Mouse (Mus musculus) neural tube, embryonic 10.5 days (tissue): ENCODE data around the gene Tex46.

ENCODE experiments used
- DNase-seq: peaks from one replicate; pipeline ENCODE4 v3.0.0-alpha.2; 2017; ENCODE audit warnings: low spot score; ENCODE audit errors: extremely low spot score

Tex46 gene

GRCm38 (mm10) chr4:136631237-136631994, 21.2 kb downstream of the Tex46 start:
- no peak for DNase-seq

DNA sequence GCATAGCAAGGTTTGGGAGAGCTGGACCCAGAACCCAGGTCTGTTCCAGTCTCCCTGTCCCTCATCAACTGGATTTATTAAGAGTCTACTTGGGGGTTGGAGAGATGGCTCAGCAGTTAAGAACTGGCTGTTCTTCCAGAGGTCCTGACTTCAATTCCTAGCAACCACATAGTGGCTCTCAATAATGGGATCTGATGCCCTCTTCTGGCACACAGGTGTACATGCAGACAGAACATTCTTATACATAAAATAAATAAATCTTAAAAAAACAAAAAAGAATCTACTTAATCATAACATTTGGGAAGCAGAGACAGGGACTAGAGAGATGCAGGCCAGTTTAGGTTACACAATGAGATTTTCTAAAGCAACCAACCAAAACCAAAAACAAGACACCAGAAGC, 25.8 kb downstream of the Tex46 start:
- no peak for DNase-seq

GRCm38 (mm10) chr4:136636511-136636910, 26.3 kb downstream of the Tex46 start:
- DNase-seq, result no peak

- DNase-seq, result peak; percentile 32
Measured at GRCm38 (mm10) chr4:136636983-136637562, 26.8 kb downstream of the Tex46 start.

DNA sequence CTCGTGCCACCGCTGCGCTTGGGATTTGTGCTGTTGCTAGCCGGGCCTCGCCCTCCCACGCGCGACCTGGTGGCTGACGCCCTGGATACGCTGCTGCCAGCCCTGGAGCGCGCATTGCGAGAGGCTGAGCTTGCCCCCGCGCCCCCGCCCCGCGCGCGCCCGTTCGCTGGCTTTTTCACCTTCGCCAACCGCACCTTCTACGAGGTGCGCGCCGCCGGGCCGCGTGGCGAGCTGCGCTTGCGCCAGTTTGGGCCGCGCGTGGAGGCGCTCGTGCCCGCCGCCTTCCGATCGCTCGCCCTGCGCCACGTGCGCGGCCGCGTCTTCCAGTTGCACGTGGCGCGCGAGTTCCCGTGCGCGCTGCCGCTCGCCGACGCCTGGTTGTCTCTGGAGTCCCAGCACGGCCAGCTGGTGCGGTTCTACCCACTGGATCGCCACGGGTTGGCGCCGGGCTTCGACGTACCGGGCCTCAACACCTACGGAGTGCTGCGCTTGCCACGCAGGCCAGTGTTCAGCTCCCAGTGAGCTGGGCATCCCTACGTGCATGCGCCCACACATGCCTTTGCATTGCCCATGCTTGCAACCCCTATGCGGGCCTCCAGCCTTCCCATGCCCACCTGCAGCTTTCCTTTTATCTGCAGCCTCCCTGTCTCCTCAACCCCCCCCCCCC, 27.5 kb downstream of the Tex46 start:
- DNase-seq, result peak; percentile 44

- DNase-seq, result peak; percentile 35
Measured at GRCm38 (mm10) chr4:136638230-136638750, 28.1 kb downstream of the Tex46 start.

GRCm38 (mm10) chr4:136638890-136639289, 28.7 kb downstream of the Tex46 start:
- peak; percentile 47 for DNase-seq

- peak; percentile 89 for DNase-seq
Measured at GRCm38 (mm10) chr4:136648922-136649479, 38.8 kb downstream of the Tex46 start.

DNA sequence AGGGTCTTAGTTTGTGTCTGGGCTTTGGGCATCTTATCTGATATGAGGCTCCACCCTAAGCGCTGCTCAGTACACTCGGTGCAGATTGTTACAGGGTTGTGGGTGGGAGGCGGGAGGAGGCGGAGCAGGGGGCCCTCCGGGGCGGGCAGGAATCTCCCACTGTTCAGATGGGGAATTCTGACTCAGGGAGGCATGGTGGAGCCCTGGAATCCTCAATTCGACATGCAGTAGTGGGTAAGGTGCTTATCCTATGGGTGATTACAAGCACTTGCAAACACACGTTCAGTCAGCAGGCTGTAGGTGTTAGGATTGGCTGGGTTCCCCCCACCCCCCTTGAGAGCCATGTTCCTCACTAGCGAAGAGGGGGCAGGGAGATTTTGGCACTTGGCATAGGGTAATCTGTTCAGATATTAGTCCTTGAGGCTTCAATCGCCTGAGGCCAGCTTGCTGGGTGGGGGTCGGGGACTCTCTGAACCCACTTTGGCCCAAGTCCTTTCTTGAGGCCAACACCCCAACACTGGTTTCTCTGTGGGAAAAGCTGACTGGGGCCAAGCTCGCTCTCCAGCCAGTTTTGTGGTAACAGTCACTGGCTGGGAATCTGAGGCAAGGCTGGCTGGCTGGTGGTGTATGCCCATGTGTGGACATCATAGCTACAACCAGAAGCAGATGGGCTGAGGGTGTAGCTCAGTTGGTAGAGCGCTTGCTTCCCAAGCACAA, 39.4 kb downstream of the Tex46 start:
- peak; percentile 20 for DNase-seq

- no peak for DNase-seq
Measured at GRCm38 (mm10) chr4:136650261-136650660, 40.0 kb downstream of the Tex46 start.

DNA sequence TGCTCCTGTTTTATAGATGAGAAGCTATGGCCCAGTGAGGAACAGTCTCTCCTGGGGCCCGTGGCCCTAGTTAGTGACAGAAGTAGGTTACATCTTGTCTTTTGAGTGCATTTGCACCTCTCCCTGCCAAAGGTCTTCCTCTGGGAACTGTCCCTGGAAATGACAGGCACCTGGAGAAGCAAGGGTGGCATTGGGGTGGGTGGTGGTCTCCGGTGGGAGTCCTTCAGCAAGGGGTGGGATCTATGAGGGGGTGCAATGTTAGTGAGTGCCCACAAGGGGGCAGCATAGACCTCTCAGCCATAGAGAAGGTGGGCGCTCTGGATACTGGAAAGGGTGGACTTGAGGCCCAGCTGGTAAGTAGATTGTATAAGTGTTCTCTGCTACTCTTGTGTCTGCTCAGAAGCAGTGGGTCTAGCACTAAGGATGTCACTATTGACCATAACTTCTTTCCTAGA, 41.1 kb downstream of the Tex46 start:
- DNase-seq, result peak; percentile 52

- no peak for DNase-seq
Measured at GRCm38 (mm10) chr4:136651882-136652527, 41.8 kb downstream of the Tex46 start.

DNA sequence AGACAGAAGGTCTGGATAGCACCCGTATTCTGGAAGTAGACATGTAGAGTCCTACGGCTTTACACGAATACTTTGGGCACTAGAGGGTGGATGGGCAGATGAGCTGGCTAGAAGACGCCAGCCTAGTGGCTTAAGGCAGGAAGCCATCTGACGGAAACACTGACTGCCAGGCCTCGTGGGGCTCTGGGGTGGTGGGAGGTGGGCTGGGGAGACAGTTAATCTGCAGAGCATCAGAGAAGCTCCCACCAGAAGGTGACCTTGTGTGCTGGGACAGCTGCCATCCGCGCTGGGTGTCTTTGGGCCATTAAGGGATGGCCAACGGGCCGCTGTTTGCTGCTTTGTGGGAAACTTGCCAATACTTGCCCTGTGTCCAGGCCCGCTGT, 42.3 kb downstream of the Tex46 start:
- no peak for DNase-seq

DNA sequence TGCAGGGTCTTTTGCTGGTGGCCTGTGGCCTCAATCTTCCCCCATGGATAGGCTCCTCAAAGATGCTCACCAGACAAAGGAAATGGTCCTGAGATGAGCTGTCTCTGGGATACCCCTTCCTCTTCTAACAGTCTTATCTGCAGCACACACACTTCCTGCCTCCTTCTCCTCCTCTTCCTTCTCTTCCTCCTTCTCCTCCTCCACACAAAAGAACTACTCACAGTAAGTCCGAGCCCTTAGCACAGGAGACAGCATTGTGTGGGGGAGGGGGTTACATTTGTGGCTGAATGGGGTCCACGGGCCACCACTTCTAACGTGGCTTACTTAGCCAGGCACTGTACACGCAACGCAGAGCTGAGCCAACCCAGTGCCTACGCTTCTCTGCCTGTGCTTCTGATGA, 42.8 kb downstream of the Tex46 start:
- no peak for DNase-seq

DNA sequence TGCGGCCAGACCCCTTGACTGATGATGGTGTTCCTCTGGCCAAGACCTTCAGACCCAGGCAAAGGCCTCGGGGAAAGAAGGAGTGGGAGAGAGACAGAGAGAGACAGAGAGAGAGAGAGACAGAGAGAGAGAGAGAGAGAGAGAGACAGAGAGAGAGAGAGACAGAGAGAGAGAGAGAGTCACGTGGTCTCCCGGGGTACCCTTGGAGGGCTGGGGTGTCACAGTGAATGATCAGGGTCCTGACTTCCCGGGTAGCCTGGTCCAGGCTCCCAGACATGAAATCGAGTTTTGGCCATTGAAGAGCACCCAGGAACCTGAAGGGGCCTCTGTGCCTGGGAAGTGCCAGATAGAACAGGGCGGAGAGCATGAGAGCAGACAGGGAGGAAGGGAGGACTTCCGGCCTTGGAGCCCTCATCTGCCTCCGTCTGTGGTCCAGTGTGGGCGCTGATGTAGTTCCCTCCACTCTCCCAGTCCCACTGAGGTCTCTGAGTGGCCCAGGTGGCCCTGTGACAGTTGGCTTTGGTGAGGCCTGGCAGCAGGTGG, 43.5 kb downstream of the Tex46 start:
- no peak for DNase-seq

GRCm38 (mm10) chr4:136657914-136658313, 47.7 kb downstream of the Tex46 start:
- DNase-seq, result no peak
